Mouse (Mus musculus) midbrain, embryonic 13.5 days (tissue): Measurements from ENCODE around the gene Itpkb. TPM values are rescaled to one million over a fixed set of nuclear protein-coding genes. Genes with fewer than 3 reads are reported as not detected.
"Not testable (repeated sequence)": the region's sequence is repeated elsewhere in the genome, so short reads cannot be mapped to it uniquely, and the experiment has no call there.

ENCODE experiments used
- ATAC-seq: fragments of 200-750 bp; cut with Nextera tagmentation; 2 replicates; pipeline ENCODE4 v1.8.0; 2017; ENCODE audit warnings: mild to moderate bottlenecking, moderate TSS enrichment, moderate library complexity
- H3K27ac ChIP-seq: fragments of 300-500 bp; sonication (generic); 2 replicates; pipeline ENCODE4 v1.5.1; 2015; ENCODE audit warnings: inconsistent platforms, mild to moderate bottlenecking, moderate library complexity
- H3K27me3 ChIP-seq: fragments of 300-500 bp; sonication (generic); 2 replicates; pipeline ENCODE4 v1.6.1; 2015; ENCODE audit warnings: mild to moderate bottlenecking, inconsistent platforms
- H3K36me3 ChIP-seq: fragments of 300-500 bp; sonication (generic); 2 replicates; pipeline ENCODE4 v1.6.1; 2015; ENCODE audit warnings: mild to moderate bottlenecking, inconsistent platforms
- H3K4me1 ChIP-seq: fragments of 300-500 bp; sonication (generic); replicated peaks from 2 replicates; pipeline ENCODE4 v1.6.1; 2015; ENCODE audit warnings: inconsistent platforms
- H3K4me2 ChIP-seq: fragments of 300-500 bp; sonication (generic); replicated peaks from 2 replicates; pipeline ENCODE4 v1.6.1; 2015; ENCODE audit warnings: moderate library complexity, mild to moderate bottlenecking, inconsistent platforms
- H3K4me3 ChIP-seq: fragments of 300-500 bp; sonication (generic); replicated peaks from 2 replicates; pipeline ENCODE4 v1.5.1; 2015; ENCODE audit warnings: mild to moderate bottlenecking, inconsistent platforms
- H3K9ac ChIP-seq: fragments of 300-500 bp; sonication (generic); replicated peaks from 2 replicates; pipeline ENCODE4 v1.6.1; 2015; ENCODE audit warnings: mild to moderate bottlenecking, inconsistent platforms
- H3K9me3 ChIP-seq: fragments of 300-500 bp; sonication (generic); 2 replicates; pipeline ENCODE4 v1.6.1; 2016; ENCODE audit warnings: mild to moderate bottlenecking, inconsistent platforms
- WGBS: fragments of 180-500 bp; shearing (Covaris S2); methylation state at CpG from one replicate; pipeline ENCODE4 v1.1.7; 2015; 5-methylcytosine and 5-hydroxymethylcytosine counted together
- polyA plus RNA-seq: library from polyadenylated mRNA; unstranded; fragments of >200 nt; fragmentation: Nextera tagmentation; extraction: Ambion mirVana; gene quantifications from 2 replicates; pipeline ENCODE4 v1.2.1, GENCODE M21; 2015

The Itpkb gene
- polyA plus RNA-seq, 1 experiment from 2014 or later: 2.5 TPM

DNA sequence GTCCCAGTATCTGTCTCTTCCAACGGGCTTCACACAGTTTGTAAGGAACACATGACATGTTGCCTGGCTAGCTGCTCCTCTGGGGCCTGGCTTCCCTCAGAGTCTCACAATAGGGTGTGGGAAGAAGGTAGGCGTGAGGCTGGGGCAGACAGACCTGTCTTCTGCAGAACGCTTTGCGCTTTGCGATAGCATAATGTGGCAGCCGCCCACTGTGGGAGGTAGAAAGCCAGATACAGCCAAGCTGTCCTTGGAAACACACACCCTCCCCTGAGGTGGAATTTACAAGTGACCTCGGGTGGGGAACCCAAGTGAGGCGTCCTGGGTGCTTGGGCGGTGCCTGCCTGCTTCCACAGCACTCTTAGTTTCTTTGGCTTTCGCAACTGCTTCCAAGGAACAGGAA lies 54.2 kb downstream of the Itpkb start:
- no peak overlapping the region for H3K9ac ChIP-seq
- ATAC-seq: no peak
- no peaks in the 10 kb centered on the region for H3K36me3 ChIP-seq
- H3K4me3 ChIP-seq: no peak overlapping the region
- no peaks in the 10 kb centered on the region for H3K27me3 ChIP-seq
- 72% methylated on average over 10 of the region's 10 CpGs for WGBS
- no peak overlapping the region for H3K4me2 ChIP-seq
- no peaks in the 10 kb centered on the region for H3K9me3 ChIP-seq
- H3K4me1 ChIP-seq: peaks cover 23% of the 10 kb centered on the region
- no peak overlapping the region for H3K27ac ChIP-seq

DNA sequence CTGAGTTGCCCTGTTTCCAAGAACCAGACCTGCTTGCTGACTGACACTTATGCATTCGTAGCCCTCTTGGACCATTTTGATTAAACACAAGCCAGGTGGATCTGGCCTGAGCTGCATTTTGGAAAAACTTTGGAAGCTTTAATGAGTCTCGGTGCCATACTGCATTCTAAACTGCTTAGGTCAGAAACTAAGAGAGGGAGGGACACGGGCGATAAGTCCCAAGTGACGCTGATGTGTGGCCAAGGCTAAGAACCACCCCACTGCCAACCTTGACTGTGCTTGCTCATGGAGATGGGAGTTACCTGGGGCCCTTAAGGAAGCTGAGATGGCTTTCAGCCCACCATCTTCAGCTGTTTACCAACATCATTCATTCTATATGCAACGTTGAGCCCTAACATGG lies 55.0 kb downstream of the Itpkb start:
- H3K27me3 ChIP-seq: no peaks in the 10 kb centered on the region
- H3K36me3 ChIP-seq: no peaks in the 10 kb centered on the region
- no peak overlapping the region for H3K4me2 ChIP-seq
- WGBS: 92% methylated on average over 6 of the region's 6 CpGs
- no peak for ATAC-seq
- peaks cover 23% of the 10 kb centered on the region for H3K4me1 ChIP-seq
- no peak overlapping the region for H3K4me3 ChIP-seq
- no peak overlapping the region for H3K27ac ChIP-seq
- H3K9me3 ChIP-seq: no peaks in the 10 kb centered on the region
- no peak overlapping the region for H3K9ac ChIP-seq

DNA sequence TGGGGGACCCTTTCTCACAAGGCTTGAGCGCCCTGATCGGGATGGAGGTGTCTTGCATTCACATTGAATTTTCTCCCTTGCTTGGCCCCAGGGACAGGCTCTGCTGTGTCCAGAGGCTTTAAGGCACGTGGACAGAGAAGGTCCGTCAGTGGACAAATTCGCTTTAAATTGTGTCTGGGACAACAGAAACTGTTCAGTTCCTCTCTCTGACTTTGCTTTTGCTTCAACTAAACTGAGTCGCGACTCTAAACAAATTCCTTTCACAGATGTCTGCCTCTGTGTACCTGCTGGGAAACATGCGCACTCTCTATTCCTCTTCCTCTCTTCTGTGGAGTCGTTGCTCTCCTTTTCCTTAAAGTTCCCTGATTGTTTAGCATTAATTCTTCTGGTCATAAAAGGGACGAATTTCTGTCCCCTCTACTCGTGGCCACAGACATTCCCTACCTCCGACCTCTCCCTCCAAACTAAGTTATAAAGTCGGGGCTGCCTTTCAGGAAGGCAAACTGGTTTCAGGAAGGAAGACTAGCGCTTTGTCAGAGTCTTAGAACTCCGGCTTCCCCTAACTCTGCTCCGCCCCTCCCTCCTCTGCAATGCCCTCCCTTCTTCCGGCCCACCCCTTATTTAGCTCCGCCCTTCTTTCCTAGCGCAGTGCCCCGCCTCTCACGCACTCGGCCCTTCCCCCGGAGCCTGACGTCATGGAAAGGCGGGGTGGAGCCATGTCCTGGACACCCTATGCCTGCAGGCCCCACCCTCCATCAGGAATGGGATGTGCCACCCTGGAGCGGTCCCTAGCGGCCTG lies 56.9 kb downstream of the Itpkb start:
- Histone ChIP-seq H3K4me1 (peaks cover 21% of the 10 kb centered on the region), H3K36me3 (no peaks in the 10 kb centered on the region), H3K9me3 (no peaks in the 10 kb centered on the region), H3K4me2 (peak overlapping the region; percentile 54), H3K4me3 (peak overlapping the region; percentile 41), H3K27ac (peak overlapping the region; percentile 67), H3K9ac (peak overlapping the region; percentile 50), H3K27me3 (no peaks in the 10 kb centered on the region)
- ATAC-seq: peak; percentile 96
- under 1% methylated on average over 27 of the region's 27 CpGs for WGBS

DNA sequence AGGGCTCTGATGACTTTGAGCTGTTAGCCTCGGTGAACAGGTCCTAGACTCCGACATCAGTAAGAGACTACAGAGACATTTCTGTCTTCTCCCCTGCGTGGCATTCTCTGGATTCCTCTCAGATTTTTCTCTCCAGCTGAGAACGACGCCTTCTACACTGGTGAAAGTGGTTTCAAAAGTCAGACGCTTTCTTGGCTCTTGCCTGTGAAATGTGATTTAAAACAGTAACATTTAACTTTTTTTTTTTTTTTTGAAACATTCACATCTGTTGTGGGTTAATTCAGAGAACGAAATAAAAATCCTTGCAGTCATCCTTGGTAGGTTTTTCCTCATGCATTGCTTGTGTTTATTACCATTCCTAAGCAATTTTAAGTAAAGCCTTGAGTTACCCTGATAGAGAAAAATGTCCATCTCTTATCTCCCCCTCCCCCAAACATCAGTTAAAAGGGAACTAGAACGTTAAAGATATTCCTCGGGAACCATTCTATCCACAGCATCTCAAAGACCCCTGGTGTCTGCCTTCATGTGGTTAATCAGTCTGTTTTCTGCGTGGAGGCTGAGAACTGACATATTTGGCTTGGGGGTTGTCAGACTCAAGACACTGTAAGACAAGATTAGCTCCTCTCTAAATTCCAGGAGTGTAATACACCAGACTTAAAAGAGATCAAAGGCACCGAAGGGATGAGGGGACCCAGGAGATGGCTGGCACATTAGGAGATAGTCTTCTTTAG lies 57.6 kb downstream of the Itpkb start:
- Histone ChIP-seq H3K36me3 (no peaks in the 10 kb centered on the region), H3K4me3 (peak overlapping the region; percentile 41), H3K4me1 (peaks cover 17% of the 10 kb centered on the region), H3K4me2 (peak overlapping the region; percentile 54), H3K9me3 (no peaks in the 10 kb centered on the region), H3K27me3 (no peaks in the 10 kb centered on the region), H3K27ac (peak overlapping the region; percentile 67), H3K9ac (peak overlapping the region; percentile 47)
- 15% methylated on average over 11 of the region's 11 CpGs for WGBS
- no peak for ATAC-seq

DNA sequence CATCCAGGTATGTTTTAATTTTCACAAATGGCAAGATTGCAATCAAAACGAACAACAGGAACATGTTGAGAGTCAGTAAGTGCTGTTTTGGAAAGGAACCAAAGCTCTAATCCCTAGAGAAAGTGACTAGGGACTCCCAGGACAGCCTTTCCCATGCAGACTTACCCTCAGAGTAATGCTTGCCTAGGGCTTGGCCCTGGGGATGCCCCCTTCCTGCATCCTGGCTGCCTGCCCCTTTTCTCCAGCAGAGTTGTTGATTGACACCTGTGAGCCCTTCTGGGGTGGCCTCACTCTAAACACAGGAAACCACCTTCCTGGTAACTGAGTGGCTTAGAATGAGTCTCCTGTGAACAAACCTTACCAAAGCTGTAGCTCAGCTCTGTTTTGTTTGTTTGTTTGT lies 58.2 kb downstream of the Itpkb start:
- Histone ChIP-seq H3K9ac (no peak overlapping the region), H3K27me3 (no peaks in the 10 kb centered on the region), H3K27ac (peak overlapping the region; percentile 67; the same call in 1 of the 2 replicates), H3K4me3 (no peak overlapping the region), H3K4me2 (no peak overlapping the region; the same call in 1 of the 2 replicates), H3K4me1 (peaks cover 17% of the 10 kb centered on the region), H3K36me3 (no peaks in the 10 kb centered on the region), H3K9me3 (no peaks in the 10 kb centered on the region)
- no peak for ATAC-seq
- WGBS: 52% methylated on average over 1 of the region's 1 CpGs

DNA sequence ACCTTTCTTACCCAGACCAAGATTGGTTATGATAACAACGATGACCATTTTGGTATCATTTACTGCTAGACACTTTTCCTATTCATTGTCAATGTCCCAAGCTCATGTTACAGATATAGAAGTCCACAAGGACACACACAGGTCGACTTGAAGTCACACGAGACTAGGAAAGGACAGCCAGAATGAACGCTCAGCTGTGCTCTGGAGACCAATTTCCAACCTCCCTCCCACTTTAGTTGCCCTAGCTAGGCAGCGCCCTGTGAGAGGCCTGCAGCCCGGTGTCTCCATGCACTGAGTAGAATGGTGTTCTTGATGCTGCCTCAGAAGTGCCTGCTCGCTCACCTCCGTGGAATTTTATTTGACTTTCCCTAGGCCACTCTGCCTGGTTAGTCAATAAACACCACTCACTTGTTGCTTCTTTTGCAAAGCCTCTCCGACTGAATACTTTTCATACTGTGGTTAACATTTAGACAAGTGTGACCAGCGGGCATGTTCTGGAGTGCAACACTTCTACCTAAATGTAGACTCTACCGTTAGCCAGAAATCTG lies 59.0 kb downstream of the Itpkb start:
- not testable (repeated sequence) for H3K9ac ChIP-seq, H3K27me3 ChIP-seq, H3K9me3 ChIP-seq, H3K4me3 ChIP-seq, ATAC-seq, H3K27ac ChIP-seq, H3K4me2 ChIP-seq, H3K36me3 ChIP-seq
- peaks cover 17% of the 10 kb centered on the region for H3K4me1 ChIP-seq
- WGBS: 89% methylated on average over 11 of the region's 11 CpGs

DNA sequence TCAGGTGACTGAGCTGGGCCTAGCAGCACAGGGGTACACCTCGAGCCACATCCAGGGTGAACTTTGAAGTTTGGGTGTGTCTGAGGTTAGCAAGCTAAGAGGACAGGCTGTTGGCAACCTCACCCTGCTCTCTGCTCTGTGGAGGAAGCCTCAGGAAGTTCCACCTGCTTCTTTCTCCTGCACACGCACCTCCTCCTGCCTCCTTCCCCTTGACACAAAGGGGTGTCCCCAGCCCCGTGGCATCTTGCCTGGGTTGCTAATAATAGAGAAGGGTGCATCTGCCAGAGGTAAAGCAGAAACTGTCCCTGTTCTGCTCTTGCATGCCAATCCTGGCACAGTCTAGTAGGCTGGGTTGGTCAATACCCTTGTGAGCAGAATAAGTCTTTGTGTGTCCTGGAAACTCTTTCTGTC lies 60.0 kb downstream of the Itpkb start:
- H3K36me3 ChIP-seq: no peaks in the 10 kb centered on the region
- no peak overlapping the region for H3K9ac ChIP-seq
- no peak for ATAC-seq
- no peak overlapping the region for H3K4me3 ChIP-seq
- H3K9me3 ChIP-seq: no peaks in the 10 kb centered on the region
- H3K27ac ChIP-seq: no peak overlapping the region
- H3K4me2 ChIP-seq: no peak overlapping the region
- 67% methylated on average over 3 of the region's 3 CpGs for WGBS
- H3K4me1 ChIP-seq: peaks cover 17% of the 10 kb centered on the region
- H3K27me3 ChIP-seq: no peaks in the 10 kb centered on the region

DNA sequence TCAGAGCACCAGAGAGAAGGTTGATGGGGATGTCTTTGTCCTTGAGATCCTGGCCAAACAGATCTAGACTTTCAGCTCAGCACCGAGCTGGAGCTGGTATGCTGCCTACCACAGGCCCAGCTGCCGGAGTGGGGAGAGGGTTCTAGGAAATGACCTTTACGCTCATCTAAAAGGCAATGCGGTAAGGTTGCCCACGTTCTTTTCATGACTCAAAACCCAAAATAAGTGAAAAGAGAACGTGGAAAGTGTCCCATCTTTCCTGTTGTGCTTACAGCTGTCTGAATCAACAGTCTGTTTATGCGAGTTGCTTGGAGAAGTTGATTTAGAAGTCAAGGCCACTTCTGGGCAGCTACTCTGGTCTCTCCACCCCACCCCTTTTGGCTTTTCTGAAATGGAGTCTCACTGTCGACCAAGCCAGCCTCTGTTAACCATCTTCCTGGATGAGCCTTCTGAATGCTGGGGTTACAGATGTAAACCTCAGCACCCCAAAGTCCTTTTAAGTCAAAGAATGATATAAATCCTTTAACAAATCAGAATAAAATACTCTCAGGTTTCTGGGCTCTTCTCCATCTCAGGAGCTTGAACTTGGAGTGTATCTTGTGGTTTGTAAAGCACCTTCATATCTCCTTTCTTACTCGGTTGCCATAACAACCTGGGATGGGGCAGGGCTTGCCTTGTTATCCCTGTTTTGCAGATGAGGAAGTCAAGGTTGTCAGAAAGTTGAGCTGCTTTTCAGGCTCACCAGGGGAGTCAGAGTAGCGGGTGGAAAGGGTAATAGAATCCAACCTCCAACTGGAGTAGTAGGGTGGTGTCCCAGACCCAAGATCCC lies 60.7 kb downstream of the Itpkb start:
- Histone ChIP-seq H3K4me2 (no peak overlapping the region), H3K4me3 (no peak overlapping the region), H3K9ac (no peak overlapping the region), H3K4me1 (peaks cover 17% of the 10 kb centered on the region), H3K27ac (no peak overlapping the region), H3K27me3 (no peaks in the 10 kb centered on the region), H3K36me3 (no peaks in the 10 kb centered on the region), H3K9me3 (no peaks in the 10 kb centered on the region)
- ATAC-seq: no peak
- WGBS: 85% methylated on average over 10 of the region's 10 CpGs

DNA sequence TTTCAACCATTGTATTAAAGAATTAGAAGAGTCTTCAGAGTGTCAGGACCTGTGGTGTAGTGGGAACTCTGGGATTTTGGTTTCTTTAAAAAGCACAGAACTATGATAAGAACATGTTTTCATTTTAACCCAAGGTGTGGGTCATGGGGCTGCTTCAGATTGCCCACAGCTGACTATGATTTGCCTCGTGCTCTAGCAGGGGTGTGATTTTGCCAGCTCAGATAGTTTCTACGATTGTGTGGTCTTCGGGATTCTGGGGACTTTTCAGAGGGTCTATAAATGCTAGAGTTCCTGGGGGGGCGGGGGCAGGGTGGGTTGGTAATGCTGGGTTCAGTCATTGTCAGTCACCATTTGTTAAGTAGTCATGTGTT lies 61.3 kb downstream of the Itpkb start:
- Histone ChIP-seq H3K36me3 (no peaks in the 10 kb centered on the region), H3K4me3 (no peak overlapping the region), H3K27me3 (no peaks in the 10 kb centered on the region), H3K4me1 (peaks cover 15% of the 10 kb centered on the region), H3K4me2 (no peak overlapping the region), H3K9me3 (no peaks in the 10 kb centered on the region), H3K27ac (no peak overlapping the region), H3K9ac (no peak overlapping the region)
- ATAC-seq: no peak
- 91% methylated on average over 4 of the region's 4 CpGs for WGBS

DNA sequence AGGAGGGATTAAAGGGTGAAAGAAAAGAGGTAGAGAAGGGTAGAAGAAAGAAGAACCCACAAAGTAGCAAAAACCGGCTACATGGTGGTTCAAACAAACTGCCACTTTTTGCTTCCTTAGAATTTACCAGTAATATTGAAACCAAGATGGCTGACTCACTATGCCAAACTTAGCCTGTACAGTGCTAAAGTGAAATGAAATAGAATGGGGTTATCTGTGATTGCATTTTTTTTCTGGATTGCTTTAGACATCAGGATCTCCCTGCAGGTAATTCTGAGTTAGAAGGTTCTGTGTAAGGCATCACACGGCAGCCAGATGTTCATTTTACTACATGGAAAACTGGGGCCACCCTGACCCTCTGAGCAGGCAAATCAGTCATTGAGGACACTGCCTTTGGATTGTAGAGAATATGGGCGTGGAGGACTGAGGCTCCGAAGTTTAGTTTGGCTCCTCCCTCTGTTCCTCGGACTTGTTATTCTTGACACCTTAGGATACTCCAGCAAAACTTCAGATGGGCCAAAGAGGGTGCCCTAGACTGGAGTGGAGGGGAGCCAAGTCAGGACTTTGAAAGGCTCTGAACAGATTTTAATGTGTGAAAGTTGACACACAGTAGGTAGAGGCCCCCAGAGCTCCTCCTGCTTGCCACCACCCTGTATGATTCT lies 62.0 kb downstream of the Itpkb start:
- H3K9me3 ChIP-seq: no peaks in the 10 kb centered on the region
- H3K9ac ChIP-seq: no peak overlapping the region
- no peaks in the 10 kb centered on the region for H3K36me3 ChIP-seq
- H3K4me2 ChIP-seq: no peak overlapping the region
- WGBS: 85% methylated on average over 5 of the region's 5 CpGs
- no peaks in the 10 kb centered on the region for H3K27me3 ChIP-seq
- no peak overlapping the region for H3K27ac ChIP-seq
- no peak overlapping the region for H3K4me3 ChIP-seq
- ATAC-seq: no peak
- H3K4me1 ChIP-seq: peaks cover 10% of the 10 kb centered on the region

DNA sequence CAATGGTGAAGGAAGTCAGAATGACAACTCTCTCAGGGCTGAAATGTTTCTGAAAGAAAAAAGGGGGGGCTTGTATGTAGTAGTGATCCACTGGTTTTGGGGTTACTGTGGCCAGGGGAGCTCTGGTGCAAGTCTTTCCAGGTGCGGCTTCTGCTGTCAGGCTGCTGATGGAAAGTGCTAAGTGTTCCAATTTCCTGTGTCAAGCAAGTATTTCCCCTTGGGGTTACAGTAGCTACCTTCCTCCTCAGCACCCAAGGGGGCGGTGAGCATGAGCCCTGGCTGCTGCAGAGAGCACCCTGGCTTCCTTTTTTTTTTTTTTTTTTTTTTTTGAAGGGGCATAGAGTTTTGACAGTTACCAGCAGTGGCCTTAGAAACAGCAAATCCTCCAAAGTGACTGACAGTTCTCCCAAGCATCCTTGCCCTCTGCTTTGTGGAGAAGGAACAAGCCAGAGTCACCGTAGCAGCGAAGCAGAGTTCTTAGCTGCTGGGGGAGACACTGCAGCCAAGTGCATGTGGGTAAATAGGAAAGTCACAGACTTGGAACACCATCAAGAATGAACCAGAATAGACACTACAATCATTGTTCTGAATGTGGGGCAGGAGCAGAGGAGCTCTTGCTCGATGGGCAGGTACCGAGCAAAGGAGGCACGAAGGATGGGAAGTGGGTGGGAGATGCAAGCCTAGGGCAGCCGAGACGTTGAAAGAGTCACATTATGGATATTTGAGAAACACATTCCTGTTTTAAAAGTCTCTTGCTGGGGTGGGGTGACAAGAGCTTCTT lies 62.9 kb downstream of the Itpkb start:
- 86% methylated on average over 9 of the region's 9 CpGs for WGBS
- H3K27ac ChIP-seq: no peak overlapping the region
- ATAC-seq: no peak

More for the DNA sequence above, 62.9 kb downstream of the Itpkb start:
- Histone ChIP-seq H3K36me3 (no peaks in the 10 kb centered on the region), H3K9me3 (no peaks in the 10 kb centered on the region), H3K4me3 (no peak overlapping the region), H3K4me1 (peaks cover 4% of the 10 kb centered on the region), H3K27me3 (no peaks in the 10 kb centered on the region), H3K9ac (no peak overlapping the region), H3K4me2 (no peak overlapping the region)
